Mouse (Mus musculus) effector memory CD4-positive, alpha-beta T cell, adult 5 months (primary cell): Measurements from ENCODE around the gene Cldn9. TPM values are rescaled to one million over a fixed set of nuclear protein-coding genes. Genes with fewer than 3 reads are reported as not detected.

Experiments used
- polyA plus RNA-seq: library from polyadenylated mRNA; unstranded; fragments of 100-300 nt; shearing (Covaris generic); gene quantifications from one replicate; pipeline ENCODE4 v1.2.1, GENCODE M21; 2017

Cldn9 gene
- polyA plus RNA-seq, result not detected

DNA sequence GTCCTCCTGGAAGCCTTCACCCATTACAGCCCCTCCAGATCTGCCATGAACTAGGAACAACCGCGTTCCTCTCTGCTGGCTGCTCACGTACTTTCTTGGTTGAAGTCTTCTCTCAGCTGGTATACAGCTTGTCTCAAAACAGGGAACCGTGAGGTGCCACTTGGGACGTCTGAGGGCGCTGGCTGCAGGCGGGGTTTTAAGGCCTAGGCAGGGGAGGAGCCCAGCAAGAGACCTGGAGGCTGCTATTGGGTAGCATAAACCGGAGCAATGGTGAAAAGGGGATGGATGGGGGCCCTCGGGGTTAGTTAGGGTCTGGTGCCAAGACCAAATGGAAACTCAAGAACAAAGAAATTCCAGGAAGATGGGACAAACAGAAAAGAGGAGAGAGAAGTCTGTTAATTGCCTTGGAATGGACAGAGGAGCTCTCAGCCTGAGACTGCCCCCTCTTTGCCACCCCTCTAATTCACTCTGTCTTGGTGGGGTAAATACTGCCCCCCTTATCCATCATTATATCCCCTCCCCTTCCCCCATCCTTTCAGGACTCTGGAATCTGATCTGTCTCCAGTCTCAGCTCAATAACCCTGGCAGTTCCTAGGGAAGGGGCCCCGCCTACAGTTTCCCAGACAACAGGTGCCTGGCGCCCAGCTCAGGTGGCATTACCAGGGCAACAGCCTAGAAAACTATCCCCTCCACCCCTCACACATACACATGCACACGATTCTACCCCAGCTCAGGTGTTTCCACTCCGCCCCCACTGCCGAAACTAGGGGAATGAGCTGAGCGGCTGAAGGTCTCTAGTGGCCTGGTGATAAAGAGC lies at the start of gene Cldn9:
TSS of gene Cldn9 (minus strand) at position 171 of the 817 bp plus-strand sequence.

DNA sequence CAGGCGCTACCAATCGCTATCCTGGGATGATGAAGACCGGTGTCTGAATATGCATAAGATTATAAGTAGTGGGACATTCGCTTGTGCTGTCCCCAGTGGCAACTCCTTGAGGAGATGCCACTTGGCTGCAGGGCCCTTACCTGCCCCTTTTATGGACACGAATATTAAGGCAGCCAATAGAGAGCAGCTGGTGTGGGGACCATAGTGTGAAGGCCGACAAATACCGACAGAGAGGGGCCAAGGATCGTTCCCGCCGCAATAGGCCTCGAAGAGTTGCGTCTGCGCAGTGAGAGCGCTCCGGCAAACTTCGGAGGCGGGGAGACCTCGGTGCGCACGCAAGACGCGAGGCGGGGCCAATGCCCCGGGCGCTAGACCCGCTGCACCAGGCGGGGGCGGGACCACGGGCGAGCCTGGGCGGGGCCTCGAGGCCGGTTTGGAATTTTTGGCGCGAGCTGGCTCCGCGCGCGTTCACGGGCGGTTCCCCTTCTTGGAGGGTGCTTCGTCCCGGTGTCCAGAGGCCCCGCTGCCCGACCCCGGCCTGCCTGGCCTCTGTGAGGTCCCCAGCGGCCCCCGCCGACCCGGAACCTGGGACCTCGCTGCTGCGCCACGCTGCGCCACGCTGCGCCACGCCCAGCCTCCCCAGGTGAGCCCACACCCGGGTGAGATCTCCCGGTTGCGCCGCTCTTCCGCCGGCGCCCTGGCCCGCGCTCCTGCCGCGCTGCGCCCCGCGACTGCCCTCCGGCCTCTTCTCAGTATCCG lies 42.4 kb upstream of the Cldn9 start, which contains the start of gene Pkmyt1:
TSS of gene Pkmyt1 (plus strand) at position 338 of the 759 bp plus-strand sequence.

DNA sequence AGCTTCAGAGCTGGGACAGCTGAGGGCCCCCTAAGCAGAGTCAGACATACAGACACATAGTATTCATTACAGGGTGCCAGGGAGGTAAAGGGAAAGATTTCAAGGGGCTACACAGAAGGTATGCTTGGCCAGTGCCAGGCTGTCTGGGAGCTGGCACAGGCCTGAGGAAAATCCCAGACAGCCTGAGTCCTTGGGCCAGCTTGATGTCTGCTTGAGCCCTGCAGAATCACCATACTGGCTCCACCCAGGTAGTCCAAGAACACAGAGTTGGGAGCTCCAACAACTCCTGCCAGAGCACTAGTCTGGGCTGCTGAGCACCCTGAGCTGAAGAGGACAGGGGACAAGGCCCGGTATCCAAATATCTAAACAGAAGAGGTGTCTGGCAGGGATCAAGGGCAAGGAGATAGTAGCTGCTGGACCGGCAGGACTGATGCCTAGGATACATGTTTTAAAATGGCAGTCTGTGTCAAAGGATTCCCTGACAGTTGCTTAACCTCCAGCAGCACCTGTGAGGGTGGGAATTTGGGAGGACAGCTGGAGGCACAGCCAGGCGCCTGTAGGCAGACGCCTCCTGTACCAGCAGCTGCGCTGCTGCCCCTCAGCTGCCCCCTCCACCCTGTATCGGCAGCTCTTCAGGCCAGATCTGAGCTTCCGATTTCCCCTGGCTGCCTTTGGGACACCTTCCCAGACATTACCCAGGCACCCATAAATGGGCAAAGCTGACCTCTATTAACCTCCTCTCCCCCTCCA lies 38.7 kb upstream of the Cldn9 start, which contains the start of gene 1520401A03Rik:
TSS of gene 1520401A03Rik (minus strand) at position 408 of the 750 bp plus-strand sequence.

DNA sequence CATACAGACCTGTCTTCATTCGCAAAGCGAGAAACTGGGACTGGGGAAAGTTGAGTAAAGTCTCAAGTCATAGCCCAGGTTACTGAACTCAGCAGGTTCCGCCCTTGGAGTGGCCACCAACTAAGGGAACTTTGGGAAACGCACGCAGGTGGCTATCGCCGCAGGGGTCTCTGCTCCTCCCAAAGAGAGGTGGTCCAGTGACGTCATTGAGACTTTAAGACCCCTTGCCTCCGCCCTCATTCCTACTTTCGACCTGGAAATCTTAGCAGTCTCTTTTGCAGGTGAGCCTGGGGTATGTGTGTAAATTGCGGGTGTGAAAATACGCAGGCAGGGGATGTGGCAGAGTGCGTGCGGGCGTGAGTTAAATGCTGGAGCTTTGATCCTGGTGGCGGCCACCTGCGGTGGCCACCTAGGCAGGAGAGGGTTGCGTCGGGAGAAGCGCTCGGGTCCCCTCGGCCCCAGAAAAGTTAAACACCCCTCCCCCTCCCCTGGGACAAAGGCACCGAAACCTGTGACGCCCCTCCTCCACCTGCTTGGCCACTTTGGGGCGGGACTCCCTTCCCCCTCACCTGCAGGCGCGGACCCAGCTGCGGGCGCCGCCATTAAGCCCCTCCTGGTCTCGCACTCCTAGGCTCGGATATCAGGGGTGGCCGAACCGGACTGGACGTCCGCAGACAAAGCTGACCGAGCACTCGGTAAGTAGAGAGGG lies 4.5 kb downstream of the Cldn9 start, which contains the start of gene Cldn6:
TSS of gene Cldn6 (plus strand) at position 123 of the 709 bp plus-strand sequence.

DNA sequence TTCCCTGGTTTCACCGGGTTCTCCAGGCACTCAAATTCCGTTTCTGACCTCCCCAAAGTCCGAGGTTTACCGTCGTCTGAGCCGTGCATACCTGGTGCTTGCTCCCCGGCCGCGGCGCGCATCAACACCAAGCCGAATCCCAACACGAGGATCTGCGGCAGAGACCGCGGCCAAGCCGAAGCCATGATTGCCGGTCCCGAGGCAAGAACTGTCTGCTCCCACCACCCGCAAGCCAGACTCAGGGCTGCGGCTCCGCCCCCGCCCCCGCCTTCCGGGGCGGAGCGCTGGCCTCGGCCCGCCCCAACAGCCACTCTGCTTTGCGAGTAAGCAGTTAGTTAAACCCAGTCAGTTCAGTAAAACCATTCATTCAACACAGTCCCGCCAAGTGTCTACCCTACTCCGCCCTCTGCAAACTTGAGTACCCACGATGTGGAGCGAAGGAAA lies 6.6 kb downstream of the Cldn9 start, which contains the start of gene Tnfrsf12a:
TSS of gene Tnfrsf12a (minus strand) at position 233 of the 444 bp plus-strand sequence.

DNA sequence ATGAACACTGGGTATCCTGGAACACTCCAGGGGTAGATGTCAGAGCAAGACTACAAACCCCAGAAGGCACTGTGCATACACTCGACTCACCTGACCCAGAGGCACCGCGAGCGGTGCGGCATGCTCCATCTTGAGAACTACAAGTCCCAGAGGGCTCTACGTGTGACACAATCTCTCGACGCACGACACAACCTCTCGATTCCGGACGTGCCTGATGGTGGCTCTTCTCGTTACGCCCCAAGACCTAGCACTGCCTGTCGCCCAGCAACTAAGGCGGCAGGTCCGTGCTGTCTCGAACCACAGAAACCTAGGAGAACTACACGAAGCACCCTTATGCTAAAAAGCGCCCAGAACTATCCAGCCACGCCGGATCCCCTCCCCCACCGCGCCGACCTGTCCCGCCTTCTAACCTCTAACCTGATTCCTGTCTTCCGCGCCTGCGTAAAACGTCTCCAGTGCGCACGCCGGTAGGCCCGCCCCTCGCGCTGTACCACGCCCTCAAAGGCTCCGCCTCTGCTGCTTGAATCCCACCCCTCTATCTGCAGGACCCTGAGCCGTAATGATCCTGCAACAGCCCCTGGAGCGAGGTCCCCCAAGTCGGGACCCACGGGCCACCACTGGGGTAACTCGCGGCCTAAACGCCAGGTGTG lies 10.3 kb downstream of the Cldn9 start, which contains the start of the genes Hcfc1r1 and Thoc6:
TSS of gene Hcfc1r1 (plus strand) at position 173 of the 650 bp plus-strand sequence.
TSS of gene Thoc6 (minus strand) at position 459 of the 650 bp plus-strand sequence.

DNA sequence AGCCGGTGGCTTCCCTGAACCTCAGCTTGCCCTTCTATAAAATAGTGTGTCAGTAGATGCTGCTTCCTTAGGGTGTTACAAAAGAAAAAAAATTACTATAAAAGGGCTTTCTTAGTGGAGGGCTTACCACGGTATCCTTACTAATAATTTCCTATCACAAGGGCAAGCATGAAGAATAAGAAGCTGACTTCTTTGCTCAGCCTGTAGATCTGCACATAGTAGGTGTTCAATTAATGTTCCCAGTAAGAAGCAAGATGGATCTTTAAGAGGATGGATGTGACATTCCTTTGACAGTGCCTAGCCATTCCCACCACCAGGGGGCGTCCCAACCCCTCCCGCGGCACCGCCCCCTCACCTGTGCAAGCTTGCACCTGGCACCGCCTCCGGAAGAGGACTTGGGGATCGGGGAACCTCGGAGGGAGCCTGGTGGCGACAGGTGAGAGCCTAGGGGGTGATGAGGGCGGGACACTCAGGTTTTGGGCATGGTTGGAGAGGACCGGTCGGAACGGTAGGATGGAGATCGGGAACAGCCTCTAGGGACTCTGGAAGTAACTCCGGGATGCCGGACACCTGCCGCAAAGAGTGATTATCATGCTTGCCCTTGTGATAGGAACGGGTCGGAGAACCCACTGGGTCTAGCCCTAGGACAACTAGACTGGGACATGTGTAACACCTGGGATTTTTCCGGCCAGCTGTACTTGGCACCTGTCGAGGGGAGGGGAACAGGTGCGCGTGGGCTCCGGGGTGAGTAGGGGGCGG lies 23.5 kb downstream of the Cldn9 start, which contains the start of gene Bicdl2:
TSS of gene Bicdl2 (plus strand) at position 390 of the 759 bp plus-strand sequence.

DNA sequence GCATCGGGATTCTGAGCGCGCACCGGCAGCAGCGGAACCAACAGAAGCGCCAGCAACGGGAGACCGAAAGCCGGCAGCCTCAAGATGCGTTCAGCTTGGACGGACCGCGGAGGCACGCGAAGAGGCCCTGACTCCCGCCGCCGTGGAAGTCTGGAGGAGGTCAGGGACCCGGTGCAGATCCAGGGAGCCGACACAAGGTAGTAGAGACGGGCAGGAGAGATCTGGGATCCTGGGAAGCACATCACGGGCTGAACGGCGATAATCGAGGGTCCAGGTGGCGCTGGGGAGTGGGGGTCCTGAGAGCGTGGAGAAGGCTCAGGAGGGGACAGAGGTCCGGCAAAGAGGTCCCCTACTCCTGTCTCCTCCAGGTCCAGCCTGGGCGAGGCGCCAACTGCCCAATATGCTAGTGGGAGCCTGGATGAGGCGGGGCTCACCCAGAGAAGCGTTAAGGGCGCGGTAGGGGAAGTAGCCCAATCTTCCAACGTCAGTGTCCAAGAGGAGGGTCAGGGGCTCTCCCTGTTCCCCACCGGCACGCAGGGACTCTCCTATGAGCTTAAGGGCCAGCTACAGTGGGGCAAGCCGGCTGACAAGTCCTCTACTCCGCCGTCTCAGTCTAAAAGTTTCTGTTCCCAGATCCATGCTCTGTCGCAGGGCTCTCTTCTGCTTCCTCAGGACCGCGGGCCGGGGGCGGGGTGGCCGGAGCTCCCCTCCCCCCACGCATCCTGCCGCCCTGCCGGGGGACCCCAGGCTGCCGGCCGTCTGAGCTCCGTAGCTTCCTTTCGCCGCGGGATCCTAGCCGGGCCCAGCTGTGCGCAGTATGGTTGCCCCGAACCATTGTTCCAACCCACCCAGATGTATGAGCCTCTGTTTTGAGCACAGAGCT lies 39.0 kb downstream of the Cldn9 start, which contains the start of gene Mmp25:
TSS of gene Mmp25 (minus strand) at position 665 of the 883 bp plus-strand sequence.

Other genes with a start within 250 kb of the Cldn9 start
- gene Vmn2r117, start 204.3 kb downstream of the Cldn9 start, polyA plus RNA-seq, result not detected
- gene Zfp213, start 119.8 kb downstream of the Cldn9 start, polyA plus RNA-seq, result 6.9 TPM
- gene Zfp13, start 84.5 kb downstream of the Cldn9 start, polyA plus RNA-seq, result not detected
- 4.8 TPM for gene Zscan10, start 83.2 kb downstream of the Cldn9 start, polyA plus RNA-seq
- gene Mmp25, start 38.7 kb downstream of the Cldn9 start, polyA plus RNA-seq, result 0.25 TPM
- gene Bicdl2, start 23.5 kb downstream of the Cldn9 start, polyA plus RNA-seq, result 0.19 TPM
- 46.6 TPM for gene Hcfc1r1, start 10.4 kb downstream of the Cldn9 start, polyA plus RNA-seq
- 21.0 TPM for gene Thoc6, start 10.1 kb downstream of the Cldn9 start, polyA plus RNA-seq
- 20.5 TPM for gene Tnfrsf12a, start 6.6 kb downstream of the Cldn9 start, polyA plus RNA-seq
- gene Cldn6, start 4.8 kb downstream of the Cldn9 start, polyA plus RNA-seq, result not detected
- not detected for gene 1520401A03Rik, start 38.8 kb upstream of the Cldn9 start, polyA plus RNA-seq
- 51.3 TPM for gene Pkmyt1, start 42.3 kb upstream of the Cldn9 start, polyA plus RNA-seq
- 3.1 TPM for gene Paqr4, start 56.8 kb upstream of the Cldn9 start, polyA plus RNA-seq
- gene Kremen2, start 61.8 kb upstream of the Cldn9 start, polyA plus RNA-seq, result 2.4 TPM
- gene Flywch1, start 87.6 kb upstream of the Cldn9 start, polyA plus RNA-seq, result 25.6 TPM
- 1.7 TPM for gene Flywch2, start 102.1 kb upstream of the Cldn9 start, polyA plus RNA-seq
- gene Srrm2, start 106.5 kb upstream of the Cldn9 start, polyA plus RNA-seq, result 1,161 TPM
- gene Elob, start 145.1 kb upstream of the Cldn9 start, polyA plus RNA-seq, result 389 TPM
- gene Prss33, start 152.0 kb upstream of the Cldn9 start, polyA plus RNA-seq, result not detected
- gene Prss32, start 159.8 kb upstream of the Cldn9 start, polyA plus RNA-seq, result not detected
- 3.6 TPM for gene Prss41, start 160.1 kb upstream of the Cldn9 start, polyA plus RNA-seq
- not detected for gene Prss21, start 184.0 kb upstream of the Cldn9 start, polyA plus RNA-seq
- gene Dcpp1, start 196.8 kb upstream of the Cldn9 start, polyA plus RNA-seq, result not detected
- not detected for gene Dcpp2, start 196.9 kb upstream of the Cldn9 start, polyA plus RNA-seq
- gene Dcpp3, start 233.4 kb upstream of the Cldn9 start, polyA plus RNA-seq, result not detected